Mouse (Mus musculus) bone marrow macrophage, adult 2 months (primary cell): ENCODE data around the gene Casp3. TPM values are rescaled to one million over a fixed set of nuclear protein-coding genes. Genes with fewer than 3 reads are reported as not detected.

Experiments
- H3K27ac ChIP-seq: 2 replicates; pipeline ENCODE4 v1.5.1; 2012; ENCODE audit warnings: low read depth, low read length; ENCODE audit not compliant: insufficient read depth
- H3K4me1 ChIP-seq: 2 replicates; pipeline ENCODE4 v1.6.1; 2012; ENCODE audit warnings: low read length; ENCODE audit not compliant: control insufficient read depth, insufficient read depth
- H3K4me3 ChIP-seq: 2 replicates; pipeline ENCODE4 v1.5.1; 2012; ENCODE audit warnings: mild to moderate bottlenecking, low read length, moderate library complexity; ENCODE audit not compliant: insufficient read depth
- CTCF ChIP-seq: IDR thresholded peaks from 2 replicates; pipeline ENCODE4 v1.5.1; 2012; ENCODE audit warnings: low read depth, mild to moderate bottlenecking, low read length, moderate library complexity
- POLR2A ChIP-seq: IDR thresholded peaks from 2 replicates; pipeline ENCODE4 v1.6.1; 2012; ENCODE audit warnings: mild to moderate bottlenecking, low read depth, low read length, borderline replicate concordance
- polyA plus RNA-seq: library from polyadenylated mRNA; stranded (reverse); fragments of >200 nt; gene quantifications from 2 replicates; pipeline ENCODE4 v1.2.4, GENCODE M21; 2012; ENCODE audit not compliant: missing spikeins, insufficient read depth, insufficient read length

The Casp3 gene
- polyA plus RNA-seq, 1 experiment, result 36.5 TPM

- Histone ChIP-seq H3K4me1 (peaks cover 40% of the 10 kb centered on the region), H3K27ac (no peak overlapping the region), H3K4me3 (no peak overlapping the region)
- TF ChIP-seq POLR2A, result no peak
- no peak for TF ChIP-seq CTCF
Observed at GRCm38 (mm10) chr8:46626642-46627041, 9.6 kb downstream of the Casp3 start.

- no peak overlapping the region for H3K27ac ChIP-seq
- H3K4me3 ChIP-seq, result no peak overlapping the region
- H3K4me1 ChIP-seq, result peaks cover 32% of the 10 kb centered on the region
- TF ChIP-seq CTCF, result no peak
- TF ChIP-seq POLR2A, result no peak
Observed at GRCm38 (mm10) chr8:46627881-46628280, 10.8 kb downstream of the Casp3 start.

- no peak overlapping the region for H3K4me3 ChIP-seq
- H3K4me1 ChIP-seq, result peaks cover 32% of the 10 kb centered on the region
- no peak for TF ChIP-seq POLR2A
- TF ChIP-seq CTCF, result no peak
- H3K27ac ChIP-seq, result no peak overlapping the region
Observed at GRCm38 (mm10) chr8:46628645-46629044, 11.6 kb downstream of the Casp3 start.

GRCm38 (mm10) chr8:46630422-46630821 lies 13.3 kb downstream of the Casp3 start:
- TF ChIP-seq POLR2A (no peak), CTCF (no peak)
- no peak overlapping the region for H3K27ac ChIP-seq
- H3K4me1 ChIP-seq, result peaks cover 32% of the 10 kb centered on the region
- H3K4me3 ChIP-seq, result no peak overlapping the region

- no peak overlapping the region for H3K4me3 ChIP-seq
- TF ChIP-seq CTCF (no peak), POLR2A (no peak)
- H3K27ac ChIP-seq, result no peak overlapping the region
- peaks cover 32% of the 10 kb centered on the region for H3K4me1 ChIP-seq
Observed at GRCm38 (mm10) chr8:46630932-46631331, 13.8 kb downstream of the Casp3 start.

GRCm38 (mm10) chr8:46639010-46639571 lies 22.0 kb downstream of the Casp3 start:
- no peak overlapping the region for H3K4me3 ChIP-seq
- H3K27ac ChIP-seq, result peak overlapping the region; percentile 45
- no peak for TF ChIP-seq CTCF
- no peak for TF ChIP-seq POLR2A
- peaks cover 9% of the 10 kb centered on the region for H3K4me1 ChIP-seq

- Histone ChIP-seq H3K4me1 (peaks cover 9% of the 10 kb centered on the region), H3K4me3 (no peak overlapping the region; the same call in 1 of the 2 replicates), H3K27ac (peak overlapping the region; percentile 61)
- TF ChIP-seq POLR2A (no peak), CTCF (no peak)
Observed at GRCm38 (mm10) chr8:46639852-46640251, 22.8 kb downstream of the Casp3 start.

- peaks cover 9% of the 10 kb centered on the region for H3K4me1 ChIP-seq
- no peak overlapping the region for H3K4me3 ChIP-seq
- no peak for TF ChIP-seq POLR2A
- TF ChIP-seq CTCF, result no peak
- H3K27ac ChIP-seq, result no peak overlapping the region
Observed at GRCm38 (mm10) chr8:46641272-46641671, 24.2 kb downstream of the Casp3 start.

- Histone ChIP-seq H3K4me1 (peaks cover 8% of the 10 kb centered on the region), H3K27ac (no peak overlapping the region), H3K4me3 (no peak overlapping the region)
- no peak for TF ChIP-seq POLR2A
- TF ChIP-seq CTCF, result no peak
Observed at GRCm38 (mm10) chr8:46648421-46648820, 31.3 kb downstream of the Casp3 start.

GRCm38 (mm10) chr8:46651872-46652271 lies 34.8 kb downstream of the Casp3 start:
- TF ChIP-seq POLR2A (no peak), CTCF (no peak)
- Histone ChIP-seq H3K4me3 (no peak overlapping the region), H3K27ac (no peak overlapping the region), H3K4me1 (peaks cover 8% of the 10 kb centered on the region)
